Mouse (Mus musculus): ENCODE data around the gene Zfp746. TPM values are rescaled to one million over a fixed set of nuclear protein-coding genes. Genes with fewer than 3 reads are reported as not detected.
"Not testable (repeated sequence)": the region's sequence is repeated elsewhere in the genome, so short reads cannot be mapped to it uniquely, and the experiment has no call there.

Gene Zfp746
- polyA plus RNA-seq (2014; fragmentation: Nextera tagmentation; extraction: Ambion mirVana): 22.9 and 23.9 TPM in 2 replicates

DNA sequence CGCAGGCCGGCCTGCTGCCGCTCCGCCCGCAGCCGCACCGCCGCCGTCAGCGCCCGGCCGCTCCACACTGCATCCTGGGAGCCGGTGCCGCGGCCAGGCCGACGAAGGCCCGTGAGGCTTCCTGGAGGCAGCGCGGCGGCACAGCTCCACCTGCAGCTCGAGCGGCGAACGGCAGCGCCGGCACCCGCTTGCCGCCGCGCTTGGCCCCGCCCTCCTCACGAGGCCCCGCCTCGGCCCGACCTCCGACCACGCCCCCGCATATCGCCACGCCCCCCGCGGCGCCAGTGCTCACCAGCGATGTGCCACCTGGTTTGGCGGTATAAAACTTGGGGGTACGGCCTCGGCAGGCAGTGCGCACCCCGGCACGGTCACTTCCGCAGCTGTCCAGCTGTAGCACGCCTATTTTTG lies at the start of gene Zfp746:
Zfp746 (minus strand) TSS at position 123 of the 408 bp plus-strand sequence.
- WGBS: under 1% methylated on average over 39 of the region's 53 CpGs
- peaks cover 7% of the 10 kb centered on the region for H3K4me1 ChIP-seq (ENCODE audit: control insufficient read depth, insufficient read depth, low read length)
- no peaks in the 10 kb centered on the region for H3K27me3 ChIP-seq (ENCODE audit: control insufficient read depth, insufficient read depth, low read length)
- no peaks in the 10 kb centered on the region for H3K9me3 ChIP-seq (ENCODE audit: control insufficient read depth, low read length)
- peak within 1 kb of the TSS; percentile 84 for H3K27ac ChIP-seq (ENCODE audit: low read depth, low read length)
- peak; percentile 95 for ATAC-seq (ENCODE audit: low read depth)
- H3K4me3 ChIP-seq (ENCODE audit: low read depth, low read length): peak within 1 kb of the TSS; percentile 73
- peaks cover 17% of the 10 kb centered on the region for H3K36me3 ChIP-seq (ENCODE audit: control insufficient read depth, insufficient read depth, low read length)
- peak within 1 kb of the TSS; percentile 94 for H3K9ac ChIP-seq (replicated peaks; ENCODE audit: low read depth, low read length)
- peak within 1 kb of the TSS; percentile 75 for H3K4me2 ChIP-seq (ENCODE audit: low read depth, low read length)

DNA sequence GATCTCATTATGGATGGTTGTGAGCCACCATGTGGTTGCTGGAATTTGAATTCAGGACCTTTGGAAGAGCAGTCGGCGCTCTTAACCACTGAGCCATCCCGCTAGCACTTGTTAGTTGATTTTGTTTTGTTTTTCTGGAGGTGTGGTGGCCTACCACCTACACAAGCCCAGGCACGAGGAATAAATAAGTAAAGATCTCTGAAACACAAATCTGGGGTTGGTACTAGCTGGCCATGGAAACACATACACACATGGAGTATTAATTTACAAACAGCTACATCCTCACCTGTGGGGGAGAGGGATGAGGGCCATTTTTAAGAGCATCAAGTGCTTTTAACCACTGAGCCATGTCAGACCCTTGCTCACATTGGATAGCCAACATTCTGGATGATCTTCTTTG lies 34.7 kb upstream of the Zfp746 start:
- not testable (repeated sequence) for H3K4me3 ChIP-seq (ENCODE audit: low read depth, low read length); H3K9ac ChIP-seq (replicated peaks; ENCODE audit: low read depth, low read length); H3K4me1 ChIP-seq (ENCODE audit: control insufficient read depth, insufficient read depth, low read length); H3K36me3 ChIP-seq (ENCODE audit: control insufficient read depth, insufficient read depth, low read length); H3K27ac ChIP-seq (ENCODE audit: low read depth, low read length); H3K27me3 ChIP-seq (ENCODE audit: control insufficient read depth, insufficient read depth, low read length); ATAC-seq (ENCODE audit: low read depth); H3K4me2 ChIP-seq (ENCODE audit: low read depth, low read length); H3K9me3 ChIP-seq (ENCODE audit: control insufficient read depth, low read length)
- 80% methylated on average over 4 of the region's 4 CpGs for WGBS

DNA sequence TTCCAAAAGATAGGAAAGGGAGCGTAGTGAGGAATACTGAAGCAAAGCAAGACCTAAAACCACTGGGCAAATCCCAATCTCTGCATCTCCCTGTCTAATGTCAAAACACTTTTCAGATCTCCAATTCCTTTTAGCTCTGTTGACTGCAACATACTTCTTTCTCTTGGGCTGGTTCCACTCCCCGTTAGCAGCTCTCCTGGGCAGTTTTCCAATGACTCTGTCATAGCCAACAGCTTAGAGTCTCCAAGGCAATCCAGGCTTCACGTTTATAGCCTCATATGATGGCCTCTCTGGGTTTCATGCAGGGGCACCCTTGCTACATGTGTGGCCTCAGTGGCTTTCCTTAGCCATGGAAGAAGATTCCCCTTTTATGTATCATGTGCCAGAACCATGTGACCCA lies 29.6 kb upstream of the Zfp746 start:
- no peak overlapping the region for H3K9ac ChIP-seq (replicated peaks; ENCODE audit: low read depth, low read length)
- no peak for ATAC-seq (ENCODE audit: low read depth)
- H3K27me3 ChIP-seq (ENCODE audit: control insufficient read depth, insufficient read depth, low read length): no peaks in the 10 kb centered on the region
- H3K36me3 ChIP-seq (ENCODE audit: control insufficient read depth, insufficient read depth, low read length): no peaks in the 10 kb centered on the region
- no peaks in the 10 kb centered on the region for H3K9me3 ChIP-seq (ENCODE audit: control insufficient read depth, low read length)
- no peak overlapping the region for H3K27ac ChIP-seq (ENCODE audit: low read depth, low read length)
- no peak overlapping the region for H3K4me3 ChIP-seq (ENCODE audit: low read depth, low read length)
- 66% methylated on average over 3 of the region's 3 CpGs for WGBS
- H3K4me2 ChIP-seq (ENCODE audit: low read depth, low read length): no peak overlapping the region
- H3K4me1 ChIP-seq (ENCODE audit: control insufficient read depth, insufficient read depth, low read length): no peaks in the 10 kb centered on the region

DNA sequence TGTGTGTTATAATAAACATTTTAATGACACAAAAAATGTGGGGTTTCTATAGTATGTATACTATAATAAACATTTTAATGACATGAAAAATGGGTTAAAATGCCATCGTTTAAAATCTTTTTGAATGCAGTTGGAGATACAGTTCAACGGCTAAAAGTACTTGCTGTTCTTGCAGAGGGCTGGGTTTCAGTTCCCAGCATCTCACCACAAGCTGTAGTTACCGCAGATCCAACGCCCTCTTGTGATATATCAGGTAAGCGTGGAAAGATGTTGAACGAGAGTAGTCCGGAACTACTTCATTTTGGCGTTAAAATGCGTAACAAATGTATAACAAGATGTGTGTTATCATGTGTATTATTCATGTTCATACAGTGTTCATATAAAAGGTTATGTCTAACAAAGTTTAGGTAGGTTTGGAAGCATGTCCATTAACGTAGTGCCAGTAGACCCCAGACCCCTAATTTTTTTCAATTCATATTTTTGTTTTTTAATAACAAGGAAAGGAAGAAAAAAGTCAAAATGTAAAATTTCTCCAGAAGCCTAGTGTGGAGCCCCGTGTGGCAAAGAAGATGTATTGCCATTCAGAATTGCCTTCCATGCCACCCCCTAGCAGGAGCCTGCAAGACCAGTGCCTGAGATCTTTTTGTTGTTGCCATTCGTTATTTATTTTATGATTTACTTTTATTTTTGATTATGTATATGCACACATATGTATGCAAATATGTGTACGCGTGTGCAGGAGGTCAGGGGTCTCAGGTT lies 743 bp upstream of the Zfp746 start:
- H3K9me3 ChIP-seq (ENCODE audit: control insufficient read depth, low read length): no peaks in the 10 kb centered on the region
- no peak overlapping the region for H3K9ac ChIP-seq (replicated peaks; ENCODE audit: low read depth, low read length)
- peaks cover 11% of the 10 kb centered on the region for H3K36me3 ChIP-seq (ENCODE audit: control insufficient read depth, insufficient read depth, low read length)
- H3K4me3 ChIP-seq (ENCODE audit: low read depth, low read length): peak overlapping the region; percentile 73
- 43% methylated on average over 14 of the region's 14 CpGs for WGBS
- H3K4me2 ChIP-seq (ENCODE audit: low read depth, low read length): peak overlapping the region; percentile 75
- no peak for ATAC-seq (ENCODE audit: low read depth)
- H3K27me3 ChIP-seq (ENCODE audit: control insufficient read depth, insufficient read depth, low read length): no peaks in the 10 kb centered on the region
- H3K4me1 ChIP-seq (ENCODE audit: control insufficient read depth, insufficient read depth, low read length): peaks cover 7% of the 10 kb centered on the region
- H3K27ac ChIP-seq (ENCODE audit: low read depth, low read length): no peak overlapping the region

DNA sequence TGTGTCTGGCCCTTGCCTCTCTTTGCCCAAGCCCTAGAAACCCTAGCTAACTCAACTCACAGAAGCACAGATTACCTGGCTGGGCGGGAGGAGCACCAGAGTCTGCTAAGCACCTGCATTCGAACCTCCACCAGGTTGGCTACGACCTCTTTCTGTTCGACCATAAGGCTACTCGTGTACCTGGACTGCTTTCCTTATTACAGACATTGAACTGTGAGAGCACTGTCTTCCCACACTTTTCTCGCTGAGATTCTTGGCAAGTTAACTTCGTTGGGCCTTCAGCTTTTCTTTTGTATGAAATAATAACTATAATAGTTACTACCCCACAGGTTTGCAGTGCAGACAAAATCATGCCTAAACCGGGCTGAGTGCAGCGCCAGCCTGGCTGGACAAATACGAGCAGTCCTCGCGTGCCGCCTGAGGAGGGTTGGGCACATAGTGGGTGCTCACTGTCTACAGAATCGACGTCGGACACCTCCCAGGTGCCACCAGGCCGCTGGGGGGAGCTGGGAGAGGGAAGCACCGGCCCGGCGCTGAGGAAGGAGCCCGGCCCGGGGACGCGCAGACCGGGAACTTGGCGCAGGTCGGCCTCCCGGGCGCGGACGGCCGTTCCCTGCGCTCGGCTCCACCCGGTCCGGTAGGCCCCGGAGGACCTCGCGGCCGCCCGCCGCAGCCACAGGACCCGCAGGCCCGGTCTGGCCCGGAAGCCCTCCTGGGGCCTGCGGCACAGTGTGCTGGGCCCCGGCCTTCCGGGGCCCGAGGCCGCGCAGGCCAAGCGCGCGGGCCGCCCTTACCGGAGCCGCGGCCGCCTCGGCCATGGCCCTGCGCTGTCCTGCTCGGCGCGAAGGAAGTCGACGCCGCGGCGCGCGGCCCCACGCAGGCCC lies 630 bp downstream of the Zfp746 start:
- Histone ChIP-seq H3K9me3 (ENCODE audit: control insufficient read depth, low read length) (no peaks in the 10 kb centered on the region), H3K4me2 (ENCODE audit: low read depth, low read length) (peak overlapping the region; percentile 75), H3K4me1 (ENCODE audit: control insufficient read depth, insufficient read depth, low read length) (peaks cover 7% of the 10 kb centered on the region), H3K27me3 (ENCODE audit: control insufficient read depth, insufficient read depth, low read length) (no peaks in the 10 kb centered on the region), H3K4me3 (ENCODE audit: low read depth, low read length) (peak overlapping the region; percentile 73), H3K9ac (replicated peaks; ENCODE audit: low read depth, low read length) (peak overlapping the region; percentile 94), H3K27ac (ENCODE audit: low read depth, low read length) (peak overlapping the region; percentile 84), H3K36me3 (ENCODE audit: control insufficient read depth, insufficient read depth, low read length) (peaks cover 21% of the 10 kb centered on the region)
- WGBS: 5% methylated on average over 31 of the region's 72 CpGs
- peak; percentile 90 for ATAC-seq (ENCODE audit: low read depth)

DNA sequence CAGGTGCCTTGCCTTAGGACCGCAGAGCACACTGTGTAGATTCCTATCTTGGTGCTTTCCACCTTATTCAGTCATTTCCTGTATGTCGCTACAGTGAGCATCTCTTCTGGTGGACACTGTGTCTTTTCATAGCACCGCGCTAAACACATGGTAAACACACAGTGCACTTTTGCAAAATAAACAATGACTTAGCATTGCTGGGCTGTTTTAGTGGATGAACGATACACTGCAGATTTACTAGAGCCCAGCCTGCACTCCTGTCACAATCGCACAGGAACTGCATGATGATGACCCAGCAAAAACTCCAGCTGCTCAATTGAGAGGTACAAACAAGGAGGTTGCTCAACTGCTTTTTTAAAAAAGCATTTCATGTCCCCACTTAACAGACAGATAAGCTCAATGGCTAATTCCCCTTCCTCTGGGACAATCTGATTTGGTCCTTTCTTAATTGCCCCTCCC lies 2.6 kb downstream of the Zfp746 start:
- Histone ChIP-seq H3K9me3 (ENCODE audit: control insufficient read depth, low read length) (no peaks in the 10 kb centered on the region), H3K4me2 (ENCODE audit: low read depth, low read length) (no peak overlapping the region), H3K4me3 (ENCODE audit: low read depth, low read length) (no peak overlapping the region), H3K9ac (replicated peaks; ENCODE audit: low read depth, low read length) (no peak overlapping the region), H3K27ac (ENCODE audit: low read depth, low read length) (no peak overlapping the region), H3K4me1 (ENCODE audit: control insufficient read depth, insufficient read depth, low read length) (peaks cover 7% of the 10 kb centered on the region), H3K27me3 (ENCODE audit: control insufficient read depth, insufficient read depth, low read length) (no peaks in the 10 kb centered on the region), H3K36me3 (ENCODE audit: control insufficient read depth, insufficient read depth, low read length) (peaks cover 34% of the 10 kb centered on the region)
- ATAC-seq (ENCODE audit: low read depth): no peak
- 91% methylated on average over 6 of the region's 6 CpGs for WGBS

DNA sequence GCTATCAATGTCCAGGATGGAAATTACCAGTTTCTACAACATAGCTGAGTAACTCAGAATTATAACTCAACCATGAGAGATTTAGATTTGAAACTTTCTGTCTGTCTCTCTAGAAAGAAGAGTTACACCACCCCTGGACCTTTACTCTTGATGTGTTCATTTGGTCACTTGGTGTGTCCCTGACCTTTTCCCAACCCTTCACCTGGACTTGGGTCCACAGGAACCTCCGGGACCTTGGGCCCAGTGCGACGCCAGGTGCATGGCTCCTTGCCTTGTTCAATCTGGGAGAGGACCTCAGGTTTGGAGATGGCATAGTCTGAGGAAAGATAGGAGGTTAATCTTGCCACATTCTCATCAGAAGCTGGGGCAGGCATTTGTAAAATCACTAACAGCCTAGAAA lies 4.4 kb downstream of the Zfp746 start:
- Histone ChIP-seq H3K27ac (ENCODE audit: low read depth, low read length) (no peak overlapping the region), H3K36me3 (ENCODE audit: control insufficient read depth, insufficient read depth, low read length) (peaks cover 50% of the 10 kb centered on the region), H3K4me3 (ENCODE audit: low read depth, low read length) (no peak overlapping the region), H3K4me2 (ENCODE audit: low read depth, low read length) (no peak overlapping the region), H3K27me3 (ENCODE audit: control insufficient read depth, insufficient read depth, low read length) (no peaks in the 10 kb centered on the region), H3K9me3 (ENCODE audit: control insufficient read depth, low read length) (no peaks in the 10 kb centered on the region), H3K4me1 (ENCODE audit: control insufficient read depth, insufficient read depth, low read length) (peaks cover 7% of the 10 kb centered on the region), H3K9ac (replicated peaks; ENCODE audit: low read depth, low read length) (no peak overlapping the region)
- ATAC-seq (ENCODE audit: low read depth): no peak
- WGBS: 94% methylated on average over 3 of the region's 3 CpGs

DNA sequence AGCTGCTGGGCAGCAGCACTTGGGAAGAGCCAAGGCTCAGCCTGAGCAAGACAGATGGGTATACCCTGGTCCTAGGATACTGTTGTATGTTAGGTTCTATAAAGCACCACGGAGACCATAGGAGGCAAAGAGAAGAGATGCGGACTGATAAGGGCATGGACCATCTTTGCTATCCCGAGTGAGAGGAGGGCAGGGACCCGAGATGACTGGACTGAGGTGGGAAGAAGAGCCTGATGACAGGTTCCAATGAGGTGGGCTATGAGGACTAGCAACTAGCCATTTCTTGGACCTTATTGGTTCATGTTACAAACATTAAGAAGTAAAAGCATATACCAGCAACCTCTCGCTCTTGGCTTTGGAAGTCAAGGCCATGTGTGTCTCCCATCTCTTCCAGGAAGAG lies 5.4 kb downstream of the Zfp746 start:
- Histone ChIP-seq H3K9ac (replicated peaks; ENCODE audit: low read depth, low read length) (no peak overlapping the region), H3K4me3 (ENCODE audit: low read depth, low read length) (no peak overlapping the region), H3K4me1 (ENCODE audit: control insufficient read depth, insufficient read depth, low read length) (peaks cover 7% of the 10 kb centered on the region), H3K27ac (ENCODE audit: low read depth, low read length) (no peak overlapping the region), H3K9me3 (ENCODE audit: control insufficient read depth, low read length) (no peaks in the 10 kb centered on the region), H3K36me3 (ENCODE audit: control insufficient read depth, insufficient read depth, low read length) (peaks cover 55% of the 10 kb centered on the region), H3K27me3 (ENCODE audit: control insufficient read depth, insufficient read depth, low read length) (no peaks in the 10 kb centered on the region), H3K4me2 (ENCODE audit: low read depth, low read length) (no peak overlapping the region)
- WGBS: 92% methylated on average over 5 of the region's 5 CpGs
- no peak for ATAC-seq (ENCODE audit: low read depth)

DNA sequence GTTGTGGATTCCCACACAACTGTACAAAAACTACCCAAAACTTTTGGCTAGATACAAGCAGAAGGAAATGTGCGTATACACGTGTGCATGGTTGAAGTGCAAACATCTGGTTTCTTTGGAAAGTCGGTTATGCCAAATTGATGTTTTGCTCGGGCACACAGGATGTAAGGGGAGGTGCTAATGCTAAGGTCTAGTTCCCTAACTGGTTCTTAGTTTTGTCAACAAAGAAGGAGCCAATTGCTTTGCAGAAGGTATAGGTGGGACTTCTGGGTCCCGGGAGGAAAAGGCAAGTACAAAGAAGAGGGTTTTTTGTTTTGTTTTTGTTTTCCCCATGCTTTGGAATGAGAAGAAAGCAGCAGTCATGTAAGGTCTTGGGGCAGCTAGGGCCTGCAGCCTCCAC lies 13.1 kb downstream of the Zfp746 start:
- Histone ChIP-seq H3K4me3 (ENCODE audit: low read depth, low read length) (no peak overlapping the region), H3K9me3 (ENCODE audit: control insufficient read depth, low read length) (no peaks in the 10 kb centered on the region), H3K27me3 (ENCODE audit: control insufficient read depth, insufficient read depth, low read length) (no peaks in the 10 kb centered on the region), H3K27ac (ENCODE audit: low read depth, low read length) (no peak overlapping the region), H3K4me2 (ENCODE audit: low read depth, low read length) (no peak overlapping the region), H3K9ac (replicated peaks; ENCODE audit: low read depth, low read length) (no peak overlapping the region), H3K4me1 (ENCODE audit: control insufficient read depth, insufficient read depth, low read length) (no peaks in the 10 kb centered on the region), H3K36me3 (ENCODE audit: control insufficient read depth, insufficient read depth, low read length) (peaks cover 18% of the 10 kb centered on the region; the same call in 1 of the 2 replicates)
- 86% methylated on average over 5 of the region's 5 CpGs for WGBS
- no peak for ATAC-seq (ENCODE audit: low read depth)
